Mouse (Mus musculus): ENCODE measurements at regions not wholly inside any gene's neighbourhood (a gene's known extent, or its start where the extent isn't known, plus 50 kb on each side); places are given as distances from the start of the nearest gene placed in this dataset.

DNA sequence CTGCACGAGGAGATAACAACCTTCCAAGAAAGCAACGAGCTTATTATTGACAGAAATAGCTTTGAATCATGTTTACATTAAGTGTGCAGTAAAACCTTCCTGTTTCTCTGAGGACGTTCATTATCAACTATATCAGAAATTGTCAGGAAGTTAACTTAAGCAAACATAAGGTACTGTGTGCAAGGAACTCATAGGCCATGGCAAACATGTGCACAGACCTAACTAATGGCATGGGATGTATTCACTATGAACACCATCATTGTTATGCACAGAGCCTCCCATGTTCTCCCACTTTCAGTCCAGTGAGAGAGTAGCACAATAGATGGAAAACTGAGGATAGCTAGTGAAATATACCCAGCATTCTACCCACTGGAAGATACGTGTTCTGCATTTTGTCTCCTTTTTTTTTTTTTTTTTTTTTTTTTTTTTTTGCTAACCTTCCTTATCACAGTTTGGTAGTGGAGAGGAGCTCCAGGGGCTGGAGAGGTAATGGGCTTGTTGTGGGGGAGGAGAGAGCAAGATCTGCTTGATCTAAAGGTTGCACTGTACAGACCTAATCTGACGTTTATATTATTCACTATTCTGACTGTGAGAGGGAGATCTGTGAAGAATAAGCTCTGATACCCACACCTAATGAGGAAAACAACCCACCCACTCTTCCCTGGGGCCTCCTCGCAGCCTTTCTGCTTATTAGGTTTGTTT, 263.6 kb downstream of the Trib2 start:
- TF ChIP-seq CTCF (IDR thresholded peaks at IDR 0.05) = no peak
- H3K4me3 ChIP-seq = no peak overlapping the region

DNA sequence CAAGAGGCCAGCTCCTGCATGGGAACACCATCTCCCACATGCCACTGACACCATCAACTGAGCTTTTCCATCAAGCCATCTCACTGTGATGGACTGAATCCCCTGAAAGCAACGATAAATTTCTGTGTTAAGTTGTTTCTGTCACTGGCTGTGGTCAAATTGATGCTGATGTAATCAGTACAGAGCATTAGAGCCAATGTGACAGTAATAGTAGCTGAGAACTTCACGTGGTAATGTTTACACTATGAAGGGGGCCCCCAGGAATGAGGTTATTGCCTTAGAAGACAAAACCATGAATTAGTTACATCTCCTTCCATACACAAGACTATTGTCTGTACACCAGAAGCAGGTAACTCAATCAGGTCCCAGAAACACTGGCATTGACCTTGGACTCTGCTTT, 264.5 kb downstream of the Trib2 start:
- Histone ChIP-seq H3K4me3 (no peak overlapping the region), H3K27ac (no peak overlapping the region)
- intact Hi-C loops (cut with DNase I) = no loop called here
- TF ChIP-seq CTCF (IDR thresholded peaks at IDR 0.05) = no peak
- DNase-seq (ENCODE audit: extremely low spot score in 1 of 2, low spot score in 2 of 2) = no peak

More for the DNA sequence above, 263.6 kb downstream of the Trib2 start:
- intact Hi-C loops (cut with DNase I) = no loop called here
- no peak for DNase-seq (ENCODE audit: extremely low spot score in 1 of 2, low spot score in 2 of 2)
- no peak overlapping the region for H3K27ac ChIP-seq

DNA sequence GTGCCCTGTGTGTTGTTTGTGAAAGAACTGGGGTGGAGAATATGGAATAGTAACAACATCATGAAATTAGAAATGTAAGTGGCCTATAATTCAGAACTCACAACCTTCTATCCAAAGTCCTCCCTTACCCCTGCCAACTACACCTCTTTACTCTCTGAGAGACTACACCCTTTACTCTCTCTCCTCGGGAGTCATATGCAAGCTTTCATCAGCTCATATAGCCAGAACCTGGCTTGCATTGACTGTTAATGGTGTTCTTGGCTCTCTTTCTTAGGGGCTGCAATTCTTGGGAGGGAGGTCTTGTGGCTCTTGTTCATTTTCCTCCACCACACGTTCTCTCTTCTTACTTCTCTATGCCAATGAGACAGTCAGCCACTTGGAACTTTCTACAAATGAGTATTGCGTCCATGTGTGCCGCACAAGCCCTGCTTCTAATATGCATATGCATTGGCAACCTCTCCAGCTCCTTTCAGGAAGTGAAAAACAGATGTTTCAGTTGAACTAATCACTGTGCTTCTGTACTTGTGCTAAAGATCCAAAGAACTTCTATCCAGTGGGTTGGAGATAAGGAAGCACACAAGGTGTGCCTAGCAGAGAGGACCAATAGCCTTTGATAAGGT, 265.3 kb downstream of the Trib2 start:
- TF ChIP-seq CTCF (IDR thresholded peaks at IDR 0.05) = no peak
- DNase-seq (ENCODE audit: extremely low spot score in 1 of 2, low spot score in 2 of 2) = no peak
- intact Hi-C loops (cut with DNase I) = no loop called here
- Histone ChIP-seq H3K27ac (no peak overlapping the region), H3K4me3 (no peak overlapping the region)

DNA sequence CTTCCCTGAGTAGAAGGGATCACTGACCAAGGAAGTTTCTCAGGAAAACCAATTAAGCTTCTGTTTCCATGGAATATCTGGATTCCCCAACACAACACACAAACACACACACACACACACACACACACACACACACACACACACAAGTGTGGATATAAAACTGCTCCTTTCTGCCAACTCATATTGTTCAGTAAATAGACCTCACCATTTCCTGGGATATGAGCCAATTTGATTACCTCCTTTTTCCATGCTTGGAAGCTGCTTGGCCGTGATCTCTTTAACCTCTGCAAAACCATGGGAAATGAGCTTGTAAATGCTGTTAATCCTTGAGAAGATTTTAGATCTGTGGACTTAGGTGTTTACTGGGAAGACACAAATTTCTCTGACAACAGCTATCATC, 272.4 kb downstream of the Trib2 start:
- DNase-seq (ENCODE audit: extremely low spot score in 1 of 2, low spot score in 2 of 2) = no peak
- intact Hi-C loops (cut with DNase I) = no loop called here
- Histone ChIP-seq H3K27ac (no peak overlapping the region), H3K4me3 (no peak overlapping the region)
- TF ChIP-seq CTCF (IDR thresholded peaks at IDR 0.05) = no peak

DNA sequence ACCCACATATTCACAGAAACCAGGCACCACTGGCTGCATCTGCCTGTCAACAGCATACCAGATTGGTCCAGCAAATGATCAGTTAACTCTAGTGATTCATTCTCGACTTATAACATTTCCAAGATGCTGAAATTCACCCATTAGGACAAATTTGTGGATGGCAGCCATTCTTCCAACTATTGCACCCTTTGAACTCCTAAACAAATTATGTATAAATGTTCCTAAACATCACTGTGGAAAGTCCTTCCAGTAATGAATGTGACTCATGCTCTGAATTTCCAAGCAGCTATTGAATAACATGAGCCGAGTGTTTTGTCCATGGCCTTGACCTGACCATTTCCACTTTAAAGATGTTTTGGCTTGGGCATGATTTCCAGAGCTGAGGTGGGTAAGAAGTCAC, 274.2 kb downstream of the Trib2 start:
- Histone ChIP-seq H3K27ac (no peak overlapping the region), H3K4me3 (no peak overlapping the region)
- DNase-seq (ENCODE audit: extremely low spot score in 1 of 2, low spot score in 2 of 2) = no peak
- TF ChIP-seq CTCF (IDR thresholded peaks at IDR 0.05) = no peak
- intact Hi-C loops (cut with DNase I) = no loop called here

DNA sequence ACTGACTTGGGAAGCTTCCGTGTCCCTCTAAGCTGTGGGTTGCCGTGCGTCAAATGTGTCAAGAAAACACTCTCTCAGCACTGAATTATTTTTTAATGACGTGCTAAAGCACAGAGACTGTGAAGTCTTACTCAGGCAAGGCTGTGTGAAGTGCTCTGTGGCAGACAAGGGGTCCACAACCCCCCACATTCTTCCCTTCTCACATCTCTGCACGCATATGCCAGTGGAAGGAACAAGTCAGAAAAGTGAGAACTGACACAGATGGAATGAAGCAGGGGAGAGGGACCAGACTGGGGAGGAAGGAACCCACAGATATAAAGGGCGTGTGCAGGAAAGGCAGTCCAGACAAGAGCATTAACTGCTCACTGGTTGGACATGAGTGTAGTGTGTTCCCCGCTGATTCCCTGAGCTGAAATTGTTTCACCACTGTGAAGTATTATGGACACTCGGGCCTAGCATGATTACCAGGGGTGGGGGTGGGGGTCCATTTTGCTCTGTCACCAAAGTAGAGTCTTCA, 279.8 kb downstream of the Trib2 start:
- intact Hi-C loops (cut with DNase I) = loop anchor here (1.0 to 10.0 kb wide), 5 partner anchors 65 to 1098 kb away; partner anchors contain the start of gene Trib2
- TF ChIP-seq CTCF (IDR thresholded peaks at IDR 0.05) = no peak
- H3K27ac ChIP-seq = no peak overlapping the region
- no peak overlapping the region for H3K4me3 ChIP-seq
- DNase-seq (ENCODE audit: extremely low spot score in 1 of 2, low spot score in 2 of 2) = no peak

DNA sequence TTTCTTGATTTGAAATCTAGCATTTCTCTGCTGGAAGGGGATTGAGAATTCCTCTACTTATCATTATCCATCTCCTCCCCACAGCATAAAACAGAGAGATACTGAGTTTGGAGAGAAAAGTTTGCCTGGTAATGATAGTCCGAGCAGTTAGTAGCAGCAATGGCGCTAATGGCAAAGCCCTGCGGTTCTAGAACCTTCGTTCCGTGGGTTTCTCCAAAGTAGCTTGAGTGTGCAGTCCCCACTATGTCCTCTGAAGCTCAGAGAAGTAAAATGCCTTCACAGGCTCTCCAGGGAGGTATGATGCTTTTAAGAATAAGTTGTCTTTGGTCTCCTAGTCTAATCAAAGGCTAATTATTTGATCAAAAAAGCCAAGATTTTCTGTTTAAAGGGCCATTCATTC, 280.5 kb downstream of the Trib2 start:
- no peak for TF ChIP-seq CTCF (IDR thresholded peaks at IDR 0.05)
- intact Hi-C loops (cut with DNase I) = loop anchor here (1.0 to 10.0 kb wide), 5 partner anchors 66 to 1099 kb away; partner anchors contain the start of gene Trib2
- no peak overlapping the region for H3K27ac ChIP-seq
- H3K4me3 ChIP-seq = no peak overlapping the region
- no peak for DNase-seq (ENCODE audit: extremely low spot score in 1 of 2, low spot score in 2 of 2)

DNA sequence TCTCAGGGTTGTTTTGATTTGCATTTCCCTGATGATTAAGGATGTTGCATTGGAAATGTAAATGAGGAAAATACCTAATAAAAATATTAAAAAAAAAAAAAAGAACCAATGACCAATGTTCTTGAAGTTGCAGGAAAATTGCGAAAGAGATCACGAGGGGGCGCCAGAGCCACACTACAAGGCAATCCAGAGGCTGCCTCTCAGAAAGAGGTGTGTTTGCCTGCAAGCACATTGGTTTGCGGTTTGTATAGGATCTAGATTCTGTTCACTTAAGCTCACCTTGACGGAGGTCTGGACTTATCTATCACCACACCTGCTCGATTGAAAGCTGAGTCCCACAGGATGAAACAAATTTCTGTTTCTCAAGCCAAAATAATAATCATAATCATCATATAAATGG, 280.9 kb downstream of the Trib2 start:
- peak; percentile 86 for TF ChIP-seq CTCF (IDR thresholded peaks at IDR 0.05)
- Histone ChIP-seq H3K27ac (no peak overlapping the region), H3K4me3 (no peak overlapping the region)
- intact Hi-C loops (cut with DNase I) = loop anchor here (1.0 to 10.0 kb wide), 5 partner anchors 66 to 1099 kb away; partner anchors contain the start of gene Trib2
- peak; percentile 78 to 87 for DNase-seq (ENCODE audit: extremely low spot score in 1 of 2, low spot score in 2 of 2)

DNA sequence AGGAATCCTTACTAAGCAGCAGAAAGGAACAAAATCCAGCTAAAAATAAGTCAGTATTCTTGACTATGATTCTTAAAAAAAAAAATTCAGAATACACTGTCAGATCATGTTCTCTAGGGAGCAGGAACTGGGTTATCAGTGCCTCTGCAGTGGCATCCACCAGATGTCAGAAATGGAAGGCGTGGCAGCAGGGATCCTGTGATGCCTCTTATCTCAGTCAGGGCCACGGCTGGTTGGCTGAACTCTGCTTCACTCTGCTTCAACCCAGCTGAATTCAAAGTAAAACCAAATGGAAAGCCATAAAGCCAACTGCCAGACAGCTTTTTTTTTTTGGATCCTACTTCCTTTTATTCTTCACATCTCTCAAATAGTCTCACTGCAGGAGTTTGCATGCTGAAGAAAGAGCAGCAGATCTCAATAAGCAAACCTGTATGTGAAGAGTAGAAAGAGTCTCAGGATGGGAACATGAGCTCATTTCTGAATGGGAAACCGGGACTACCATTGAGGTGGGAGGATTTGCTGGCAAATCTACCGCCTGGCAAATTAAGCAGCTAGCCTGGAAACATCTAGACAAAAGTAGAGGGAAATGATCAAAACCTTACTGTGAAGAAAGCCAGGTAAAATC, 295.8 kb downstream of the Trib2 start:
- no peak overlapping the region for H3K27ac ChIP-seq
- no peak for TF ChIP-seq CTCF (IDR thresholded peaks at IDR 0.05)
- no peak for DNase-seq (ENCODE audit: extremely low spot score in 1 of 2, low spot score in 2 of 2)
- intact Hi-C loops (cut with DNase I) = no loop called here
- H3K4me3 ChIP-seq = no peak overlapping the region

DNA sequence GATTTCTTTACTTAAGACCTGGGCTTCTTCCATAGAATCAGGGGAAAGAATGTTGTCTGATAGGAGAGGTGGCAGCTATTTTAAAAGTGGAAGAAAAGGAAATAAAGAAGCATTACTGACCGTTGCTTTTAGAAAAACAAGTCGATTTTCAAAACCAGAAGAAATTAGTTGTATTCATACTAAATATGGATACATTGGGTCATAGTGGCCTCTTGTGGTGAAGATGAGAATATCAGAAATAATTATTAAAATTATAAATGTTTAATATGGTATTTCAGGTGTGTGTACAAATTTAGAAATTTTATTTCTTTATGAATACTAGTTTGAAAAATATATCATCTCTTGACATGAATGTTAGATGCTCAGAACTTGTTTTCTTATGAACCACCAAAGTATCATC, 304.7 kb downstream of the Trib2 start:
- Histone ChIP-seq H3K27ac (no peak overlapping the region), H3K4me3 (no peak overlapping the region)
- TF ChIP-seq CTCF (IDR thresholded peaks at IDR 0.05) = peak; percentile 45
- intact Hi-C loops (cut with DNase I) = no loop called here
- DNase-seq (ENCODE audit: extremely low spot score in 1 of 2, low spot score in 2 of 2) = no peak

DNA sequence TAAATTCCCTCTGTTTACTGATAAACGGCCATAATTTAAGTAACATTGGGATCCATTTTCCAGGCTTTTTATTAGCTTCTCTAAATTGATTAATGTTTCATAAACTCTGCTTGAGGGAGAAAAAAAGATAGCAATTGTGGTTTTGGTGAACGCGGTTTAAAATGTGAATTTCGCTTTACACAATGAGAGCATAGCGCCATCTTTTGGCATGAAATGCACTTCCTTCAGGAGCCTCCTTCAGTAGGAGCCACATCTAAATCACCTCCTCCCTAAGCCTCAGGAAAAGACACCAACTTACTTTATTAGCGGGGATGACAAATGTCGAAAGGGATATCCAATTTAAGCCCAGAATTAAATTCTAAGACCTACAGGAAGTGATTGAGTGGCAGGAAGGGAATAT, 309.1 kb downstream of the Trib2 start:
- intact Hi-C loops (cut with DNase I) = loop anchor here (10.0 kb wide), 3 partner anchors 1353 to 1803 kb away; partner anchors contain the start of gene Fam84a
- H3K27ac ChIP-seq = no peak overlapping the region
- no peak overlapping the region for H3K4me3 ChIP-seq
- peak; percentile 73 for TF ChIP-seq CTCF (IDR thresholded peaks at IDR 0.05)
- DNase-seq (ENCODE audit: extremely low spot score in 1 of 2, low spot score in 2 of 2) = peak in 1 of 2 experiments; percentile 30

DNA sequence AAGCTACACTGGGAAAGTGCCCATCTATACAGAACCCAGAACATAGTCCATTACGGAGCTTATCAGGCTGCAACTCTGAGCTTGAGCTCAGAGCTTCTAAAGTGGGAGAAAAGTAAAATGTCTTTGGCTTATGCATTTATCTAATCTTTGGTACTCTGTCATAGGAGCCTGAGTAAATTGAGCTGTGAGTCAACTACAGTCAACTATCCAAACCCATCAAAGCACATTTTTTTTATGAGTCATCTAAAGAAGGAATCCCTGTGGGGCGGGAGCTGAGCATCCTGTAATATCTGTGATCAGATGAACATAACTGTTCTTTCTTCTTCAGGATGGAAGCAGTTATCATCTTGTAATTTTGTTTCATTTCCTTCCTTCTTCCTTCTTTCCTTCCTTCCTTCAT, 323.1 kb downstream of the Trib2 start:
- no peak for DNase-seq (ENCODE audit: extremely low spot score in 1 of 2, low spot score in 2 of 2)
- TF ChIP-seq CTCF (IDR thresholded peaks at IDR 0.05) = no peak
- intact Hi-C loops (cut with DNase I) = no loop called here
- Histone ChIP-seq H3K27ac (no peak overlapping the region), H3K4me3 (no peak overlapping the region)
